Mouse (Mus musculus): ENCODE results near the gene Slc35c2.

The Slc35c2 gene

GRCm38 (mm10) chr2:165275124-165275640, 12.5 kb downstream of the Slc35c2 start:
- DNase-seq (ENCODE audit: low spot score) = peak; percentile 22

- no peak for DNase-seq (ENCODE audit: low spot score)
Observed at GRCm38 (mm10) chr2:165273589-165273988, 14.1 kb downstream of the Slc35c2 start.

DNA sequence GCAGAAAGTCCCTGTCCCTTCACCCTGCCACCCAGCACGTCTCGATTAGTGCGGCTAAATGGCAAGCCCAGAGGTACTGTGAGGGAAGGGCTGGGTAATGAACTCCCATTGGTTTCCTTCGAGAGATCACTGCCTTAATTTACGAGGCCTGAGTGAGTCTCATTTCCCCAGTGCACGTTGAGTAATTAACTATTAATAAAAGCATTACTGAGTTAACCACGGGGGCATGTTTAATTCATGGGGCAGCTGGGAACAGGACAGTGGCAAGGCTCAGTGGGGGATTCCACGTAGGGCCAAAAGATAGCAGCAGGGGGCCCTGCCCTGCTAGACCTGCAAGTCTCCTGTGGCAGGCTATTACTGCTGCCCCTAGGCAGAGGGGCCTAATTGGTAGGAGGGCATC, 16.3 kb downstream of the Slc35c2 start:
- DNase-seq (ENCODE audit: low spot score) = no peak

DNA sequence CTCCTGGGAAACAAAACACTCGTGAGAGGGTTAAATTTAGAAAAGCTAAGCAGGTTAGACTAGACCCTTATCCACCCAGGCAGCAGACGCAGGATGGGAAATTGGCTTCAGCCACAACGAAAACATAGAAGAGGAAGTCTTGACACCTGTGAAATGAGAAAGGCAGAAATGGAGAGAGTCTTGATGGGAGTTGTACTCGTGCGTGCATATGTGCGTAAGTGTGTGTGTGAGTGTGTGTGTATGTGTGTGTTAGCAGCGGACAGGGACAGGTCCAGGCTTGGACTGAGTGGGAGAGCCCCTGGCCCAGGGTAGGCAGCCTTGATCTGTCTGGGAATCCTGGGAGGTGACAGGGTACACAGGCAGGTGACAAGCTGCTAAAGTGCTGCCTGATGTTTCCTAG, 16.8 kb downstream of the Slc35c2 start:
- no peak for DNase-seq (ENCODE audit: low spot score)

GRCm38 (mm10) chr2:165266739-165267138, 20.9 kb downstream of the Slc35c2 start:
- no peak for DNase-seq (ENCODE audit: low spot score)

DNA sequence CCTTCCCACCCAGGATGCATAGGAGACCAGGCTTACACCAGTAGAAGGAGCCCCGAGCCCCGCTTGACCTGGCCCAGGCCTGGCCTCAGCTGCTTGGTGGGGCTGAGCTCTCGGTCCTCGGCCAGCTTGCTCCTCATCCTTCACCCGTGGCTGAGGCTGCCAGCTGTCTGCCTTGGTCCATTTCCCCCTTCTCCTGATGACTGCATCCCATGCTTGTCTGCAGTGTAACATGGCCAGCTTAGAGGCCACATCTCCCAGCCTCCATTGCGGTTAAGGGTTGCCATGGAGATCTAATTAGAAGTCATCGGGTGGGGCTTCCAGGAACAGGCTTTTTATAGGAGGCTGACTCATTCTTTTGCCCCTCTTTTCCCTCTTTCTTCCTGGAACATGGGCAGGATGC, 23.8 kb downstream of the Slc35c2 start:
- DNase-seq (ENCODE audit: low spot score) = no peak

DNA sequence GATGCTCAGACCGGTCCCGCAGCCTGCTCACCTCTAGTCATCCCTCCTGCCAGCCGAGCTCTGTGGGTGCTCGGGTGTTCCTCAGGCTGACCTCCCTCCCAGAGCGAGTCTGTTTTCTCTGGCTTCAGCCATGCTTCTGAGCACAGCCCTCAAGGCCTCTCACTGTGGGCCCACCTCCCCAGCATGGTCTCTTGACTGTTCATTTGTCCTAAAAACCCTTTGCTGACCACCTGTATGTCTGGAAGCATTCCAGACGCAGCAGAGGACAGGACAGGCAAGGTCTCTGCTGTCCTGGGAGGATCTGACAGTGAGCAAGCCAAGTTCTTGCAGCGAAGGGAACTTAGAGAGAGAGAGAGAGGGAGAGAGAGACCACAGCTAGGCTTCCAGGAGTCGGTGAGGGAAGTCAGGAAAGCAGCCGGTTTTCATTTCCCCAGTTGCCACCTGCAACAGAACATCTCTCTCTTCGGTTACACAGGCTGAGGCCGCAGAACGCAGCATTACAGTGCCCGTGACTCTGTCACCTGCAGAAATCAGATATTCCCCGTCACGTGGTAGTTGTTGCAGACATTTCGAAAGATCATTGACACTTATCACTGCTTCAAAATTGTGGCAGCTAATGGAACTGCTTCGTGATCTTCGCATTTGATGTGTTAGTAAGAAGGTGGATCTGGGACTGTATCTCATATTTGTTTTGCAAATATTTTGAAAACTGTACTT, 25.2 kb downstream of the Slc35c2 start:
- DNase-seq (ENCODE audit: low spot score) = no peak

DNA sequence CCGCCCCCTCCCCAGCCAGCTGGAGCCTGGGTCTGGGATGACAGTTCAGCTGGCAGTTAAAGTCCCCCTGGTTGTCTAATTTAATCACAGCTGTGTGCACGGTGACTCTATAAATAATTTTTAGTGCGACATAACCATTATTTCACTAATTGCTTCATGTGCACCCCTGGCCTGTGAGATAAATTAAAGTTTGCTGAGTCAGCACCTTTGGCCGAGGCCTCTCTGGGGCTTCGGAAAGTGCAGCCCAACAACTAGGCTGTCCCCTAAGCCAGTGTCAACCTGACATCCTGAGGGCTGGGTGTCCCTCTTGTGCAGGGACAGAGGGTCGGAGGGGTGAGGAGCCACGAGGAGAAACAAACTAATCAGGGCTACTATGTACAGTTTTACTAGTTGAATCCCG, 27.8 kb downstream of the Slc35c2 start:
- no peak for DNase-seq (ENCODE audit: low spot score)

DNA sequence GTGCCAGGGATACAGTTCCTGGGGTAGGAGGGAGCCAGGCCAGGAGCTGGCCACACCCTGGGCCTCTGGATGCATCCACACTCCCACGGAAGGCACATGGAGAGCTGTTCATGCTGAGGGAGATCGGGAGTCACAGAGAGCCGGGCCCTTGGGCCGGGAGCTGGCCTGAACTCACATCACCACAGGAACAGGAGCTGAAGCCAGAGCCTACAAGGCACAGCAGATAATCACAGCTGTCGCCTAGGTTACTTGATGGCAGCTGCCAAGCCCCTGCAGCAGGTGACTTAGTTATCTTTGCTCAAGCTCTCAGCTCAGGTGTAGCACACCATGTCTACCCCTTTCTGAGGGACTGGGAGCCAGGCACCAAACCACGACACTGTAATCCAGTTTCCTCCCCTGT, 29.3 kb downstream of the Slc35c2 start:
- no peak for DNase-seq (ENCODE audit: low spot score)

DNA sequence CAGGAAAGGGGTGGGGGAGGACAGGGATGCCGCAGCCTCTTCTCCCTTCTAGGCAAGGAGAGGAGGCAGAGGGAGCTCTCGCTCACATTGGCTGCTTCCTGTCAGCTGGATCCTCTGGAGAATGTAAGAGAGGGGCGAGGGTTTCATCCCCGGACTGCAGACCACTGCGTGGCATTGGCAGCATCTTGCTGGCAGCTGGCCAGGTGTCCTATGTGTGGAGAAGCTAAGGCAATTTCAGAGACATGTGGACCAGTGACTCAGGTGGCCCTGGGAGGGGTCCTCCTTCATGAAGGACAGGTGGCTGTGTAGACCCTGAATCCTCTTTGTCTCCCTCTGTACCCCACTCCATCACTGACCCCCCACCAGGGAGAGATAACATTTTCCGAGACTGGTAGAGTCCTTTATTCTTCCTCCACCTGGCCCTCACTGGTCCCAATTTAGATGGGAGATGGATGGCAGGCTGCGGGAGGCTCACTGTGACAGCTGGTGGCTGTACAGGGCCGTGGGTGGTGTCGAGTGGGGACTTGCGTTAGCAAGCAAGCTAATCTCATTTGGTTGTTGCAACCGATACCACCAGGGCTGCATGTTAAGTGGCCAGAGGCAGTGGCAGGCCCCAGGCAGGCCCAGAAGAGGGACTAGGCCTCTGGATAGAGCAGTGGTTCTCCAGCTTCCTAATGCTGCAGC, 30.4 kb downstream of the Slc35c2 start:
- DNase-seq (ENCODE audit: low spot score) = no peak

DNA sequence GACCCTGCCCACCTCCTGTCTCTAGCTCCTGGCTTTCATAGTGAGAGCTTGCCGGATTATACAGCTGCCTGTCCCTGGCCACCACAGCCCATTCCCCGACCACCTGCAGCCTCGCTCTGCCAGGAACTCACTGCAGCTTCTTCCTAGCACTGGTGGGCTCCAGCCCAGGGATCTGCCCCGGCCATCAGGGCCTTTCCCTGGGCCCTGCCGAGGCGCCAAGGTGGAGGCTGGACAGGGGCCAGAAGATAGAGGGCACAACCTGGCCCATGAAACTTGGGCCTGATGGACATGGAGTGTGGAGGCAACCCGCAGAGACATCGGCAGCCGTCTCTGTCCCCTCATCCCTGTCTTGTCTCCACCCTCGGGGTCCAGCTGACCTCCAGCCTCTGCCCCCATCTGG, 31.5 kb downstream of the Slc35c2 start:
- no peak for DNase-seq (ENCODE audit: low spot score)

- DNase-seq (ENCODE audit: low spot score) = no peak
Observed at GRCm38 (mm10) chr2:165253867-165254266, 33.8 kb downstream of the Slc35c2 start.

DNA sequence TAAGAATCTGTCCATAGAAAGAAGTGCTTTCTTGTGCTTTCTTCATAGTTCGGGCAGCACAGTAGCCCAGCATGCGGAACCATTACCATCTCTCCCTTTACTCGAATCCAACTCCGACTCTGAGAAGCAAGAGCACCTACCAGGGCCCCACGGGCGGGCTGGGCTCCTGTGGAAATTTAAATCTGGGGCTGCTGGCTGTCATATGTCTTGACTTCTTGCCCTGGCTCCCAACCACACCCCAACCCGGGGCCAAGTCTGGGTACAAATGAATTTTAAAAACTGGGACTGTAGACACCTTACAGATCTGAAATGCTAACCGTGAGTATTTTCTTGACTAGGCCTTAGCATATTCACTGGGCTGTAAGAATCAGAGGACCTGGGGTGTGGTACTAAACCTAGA, 34.4 kb downstream of the Slc35c2 start:
- no peak for DNase-seq (ENCODE audit: low spot score)

DNA sequence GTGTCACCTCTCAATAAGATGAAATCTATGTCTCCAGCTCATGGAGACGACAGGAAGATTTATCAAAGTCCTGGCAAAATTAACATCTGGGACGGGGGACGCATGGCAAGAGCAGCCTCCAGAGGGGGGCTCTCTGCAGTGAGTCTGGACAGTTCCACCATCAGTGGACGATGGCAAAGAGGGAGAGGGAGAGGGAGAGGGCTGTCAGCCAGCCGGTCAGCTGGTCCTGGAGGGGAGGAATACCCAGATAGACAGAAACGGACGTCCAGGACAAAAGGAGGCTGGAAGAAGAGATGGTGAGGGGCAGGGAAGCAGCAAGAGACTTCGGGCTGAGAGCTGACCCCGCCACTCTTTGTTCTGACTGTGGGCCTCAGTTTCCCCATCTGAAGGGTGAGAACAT, 34.9 kb downstream of the Slc35c2 start:
- no peak for DNase-seq (ENCODE audit: low spot score)

DNA sequence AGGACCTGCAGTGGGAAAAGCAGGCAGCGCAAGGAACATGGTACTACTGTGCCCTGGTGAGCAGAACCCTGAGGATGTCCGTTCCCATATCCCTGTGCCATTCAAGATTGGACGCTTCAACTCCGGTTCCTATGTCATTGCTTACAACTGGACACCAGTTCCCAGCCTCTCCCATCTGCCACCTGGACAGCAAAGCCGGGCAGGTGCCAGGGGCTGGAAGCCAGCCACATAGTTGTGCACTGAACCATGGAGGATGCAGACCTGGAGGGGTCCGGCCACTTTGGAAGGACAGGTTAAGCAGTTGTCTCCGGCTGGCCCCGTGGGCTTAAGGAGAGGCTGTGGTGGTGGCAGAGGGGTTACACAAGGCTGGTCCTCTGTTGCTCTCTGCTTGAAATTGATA, 35.3 kb downstream of the Slc35c2 start:
- no peak for DNase-seq (ENCODE audit: low spot score)

DNA sequence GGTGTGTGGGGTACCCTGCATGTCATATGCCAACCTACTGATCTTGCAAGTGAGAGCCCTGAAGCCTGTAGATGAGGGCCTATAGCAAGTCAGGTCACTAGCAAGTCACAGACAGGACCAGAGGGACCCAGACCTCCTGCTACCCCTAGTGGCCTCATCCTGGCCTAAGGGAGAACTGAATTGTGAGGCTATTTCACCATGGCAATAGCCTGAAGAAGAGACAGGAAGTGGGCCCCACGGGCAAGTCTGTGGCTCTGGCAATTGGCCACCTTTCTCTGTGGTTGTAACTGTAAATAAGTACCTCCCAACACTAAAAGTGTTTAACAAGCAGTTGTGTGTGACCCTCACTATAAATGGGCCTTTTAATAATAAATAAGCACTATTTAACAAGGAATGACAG, 36.8 kb downstream of the Slc35c2 start:
- no peak for DNase-seq (ENCODE audit: low spot score)

DNA sequence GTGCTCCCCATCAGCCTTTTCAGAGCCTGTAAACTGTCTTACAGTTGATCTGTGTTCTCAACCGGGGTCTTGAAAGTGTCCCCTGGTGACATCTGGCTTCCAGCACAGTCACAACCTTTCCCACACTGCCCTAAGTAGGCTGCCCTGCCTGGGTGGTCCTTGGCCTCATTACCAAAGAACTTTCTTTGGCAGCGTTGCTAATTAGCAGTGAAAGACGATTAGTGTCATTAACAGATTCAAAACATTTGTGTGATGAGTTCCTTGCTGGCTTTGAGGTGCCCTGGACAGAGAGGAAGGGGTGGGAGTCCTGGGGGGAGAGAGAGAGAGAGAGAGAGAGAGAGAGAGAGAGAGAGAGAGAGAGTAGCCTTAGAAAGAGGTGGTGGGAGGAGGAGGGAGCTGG, 38.7 kb downstream of the Slc35c2 start:
- DNase-seq (ENCODE audit: low spot score) = no peak

DNA sequence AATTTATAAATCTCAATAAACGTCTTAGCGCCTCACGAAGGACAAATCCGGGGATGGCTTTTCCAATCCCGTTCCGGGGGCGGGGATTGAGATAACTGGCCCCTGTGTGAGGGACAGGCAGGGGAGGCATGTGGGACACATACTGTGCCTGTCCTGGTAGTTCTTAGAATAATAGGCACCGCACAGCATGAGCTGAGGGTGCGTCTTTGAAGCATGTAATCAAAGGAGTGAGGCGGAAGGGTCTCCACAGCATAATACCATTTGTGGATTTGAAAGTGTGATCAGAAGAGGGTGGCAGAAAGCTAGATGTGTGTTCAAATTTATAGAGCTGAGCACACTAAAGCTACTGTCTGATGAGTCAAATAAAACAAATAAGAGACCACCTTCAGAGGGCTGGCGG, 41.3 kb downstream of the Slc35c2 start:
- DNase-seq (ENCODE audit: low spot score) = no peak

GRCm38 (mm10) chr2:165243122-165243720, 44.4 kb downstream of the Slc35c2 start:
- no peak for DNase-seq (ENCODE audit: low spot score)

GRCm38 (mm10) chr2:165242575-165242974, 45.1 kb downstream of the Slc35c2 start:
- no peak for DNase-seq (ENCODE audit: low spot score)

DNA sequence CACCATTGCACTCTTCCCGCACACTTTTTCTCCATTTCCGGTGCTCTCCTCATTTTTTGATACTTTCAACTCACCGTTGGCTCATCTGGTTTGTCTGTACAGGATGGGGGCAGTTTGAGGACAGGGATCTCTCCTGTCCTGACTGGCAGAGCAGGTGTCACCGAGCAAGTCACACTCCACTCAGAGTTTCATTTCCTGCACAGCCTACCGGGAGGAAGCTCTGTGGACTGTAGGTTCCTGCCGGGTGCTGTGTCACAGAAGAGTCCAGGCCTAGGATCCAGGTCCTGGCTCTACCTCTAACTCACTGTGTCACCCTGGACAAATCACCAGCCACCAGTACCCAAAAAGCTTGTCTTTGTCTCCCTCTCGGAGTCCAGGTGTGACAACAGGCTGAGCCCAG, 45.9 kb downstream of the Slc35c2 start:
- DNase-seq (ENCODE audit: low spot score) = no peak

- DNase-seq (ENCODE audit: low spot score) = no peak
Observed at GRCm38 (mm10) chr2:165240371-165240770, 47.3 kb downstream of the Slc35c2 start.

DNA sequence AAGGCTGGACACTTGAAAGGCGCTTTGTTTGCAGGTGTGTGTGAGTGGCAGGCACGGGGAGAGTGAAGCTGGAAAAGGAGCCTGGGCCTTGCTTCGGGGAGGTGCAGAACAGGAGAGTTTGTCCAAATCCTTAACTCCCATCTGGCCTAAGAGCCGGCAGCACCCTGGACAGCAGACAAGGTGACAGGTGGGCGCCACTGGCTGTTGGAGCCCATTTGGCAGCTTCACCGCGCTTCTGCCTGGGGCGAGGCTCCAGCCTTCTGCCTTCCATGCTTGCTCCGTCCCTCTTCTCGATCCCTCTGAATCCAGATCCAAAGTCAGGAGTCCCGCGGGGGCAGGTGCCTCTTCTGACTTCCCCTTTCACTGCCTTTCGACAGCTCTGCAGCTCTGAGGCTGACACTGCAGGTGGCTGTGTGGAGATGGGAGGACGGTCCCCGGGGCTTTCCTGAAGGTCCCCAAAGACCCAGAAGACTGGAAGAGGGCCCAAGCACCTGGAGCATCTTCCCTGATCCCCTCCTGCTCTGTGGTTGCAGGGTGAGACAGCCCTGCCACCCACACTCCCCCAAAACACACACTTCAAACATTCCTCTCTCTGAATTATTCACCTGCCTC, 48.0 kb downstream of the Slc35c2 start:
- no peak for DNase-seq (ENCODE audit: low spot score)

Data from embryo, embryonic 10.5 days (tissue).